Mouse (Mus musculus): Measurements from ENCODE around the gene Atg7. TPM values are rescaled to one million over a fixed set of nuclear protein-coding genes. Genes with fewer than 3 reads are reported as not detected.

The Atg7 gene
- polyA plus RNA-seq, 1 experiment from 2014 or later, result 21.0 TPM

DNA sequence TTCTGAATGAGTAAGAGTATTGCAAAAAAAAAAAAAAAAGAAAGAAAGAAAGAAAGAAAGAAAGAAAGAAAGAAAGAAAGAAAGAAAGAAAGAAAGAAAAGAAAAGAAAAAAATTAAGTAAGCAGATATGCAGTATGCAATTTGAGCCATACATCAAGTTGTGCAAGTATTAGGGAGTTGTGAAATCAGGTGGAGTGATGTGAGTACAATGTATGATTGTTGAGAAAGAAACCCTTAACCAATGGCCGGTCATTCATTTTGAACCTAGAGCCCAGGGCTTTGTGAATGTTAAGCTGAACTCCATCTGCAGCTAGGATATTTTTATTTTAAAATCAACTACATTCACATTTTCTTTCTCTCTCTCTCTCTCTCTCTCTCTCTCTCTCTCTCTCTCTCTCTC is 44.1 kb downstream of the Atg7 start:
- no peak overlapping the region for H3K27ac ChIP-seq (replicated peaks)
- H3K4me3 ChIP-seq (replicated peaks), result no peak overlapping the region
- H3K9me3 ChIP-seq (replicated peaks), result no peaks in the 10 kb centered on the region
- no peak overlapping the region for H3K4me2 ChIP-seq (replicated peaks)
- H3K4me1 ChIP-seq, result no peaks in the 10 kb centered on the region
- WGBS, result 90% methylated on average over 1 of the region's 1 CpGs
- peaks cover 17% of the 10 kb centered on the region; the same call in 1 of the 2 replicates for H3K36me3 ChIP-seq
- H3K27me3 ChIP-seq, result no peaks in the 10 kb centered on the region
- no peak for ATAC-seq (ENCODE audit: insufficient number of reproducible peaks, low FRiP score, low TSS enrichment, low read depth)
- H3K9ac ChIP-seq, result no peak overlapping the region

DNA sequence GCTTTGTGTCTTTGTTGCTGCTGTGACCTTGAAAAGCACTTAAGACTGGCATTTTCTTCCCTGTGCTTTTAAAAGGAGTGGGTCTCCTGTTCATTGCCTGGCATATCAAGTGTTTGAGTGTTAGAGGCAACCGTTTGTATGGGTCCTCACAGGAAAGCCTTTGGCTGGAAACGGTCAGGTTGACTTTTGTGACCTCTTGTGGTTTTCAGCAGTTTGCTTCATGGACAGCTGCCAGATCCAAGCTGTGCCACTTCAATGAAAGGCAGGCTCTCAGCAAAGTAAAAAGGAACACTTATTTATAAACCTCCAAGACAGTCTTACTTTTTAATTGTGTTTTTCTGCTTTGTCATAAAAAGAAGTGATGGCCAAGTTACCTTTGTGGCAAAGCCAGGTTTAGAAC is 47.8 kb downstream of the Atg7 start:
- no peak overlapping the region for H3K27ac ChIP-seq (replicated peaks)
- no peak overlapping the region for H3K9ac ChIP-seq
- no peak for ATAC-seq (ENCODE audit: insufficient number of reproducible peaks, low FRiP score, low TSS enrichment, low read depth)
- no peak overlapping the region for H3K4me3 ChIP-seq (replicated peaks)
- H3K9me3 ChIP-seq (replicated peaks), result no peaks in the 10 kb centered on the region
- WGBS, result 21% methylated on average over 2 of the region's 2 CpGs
- H3K27me3 ChIP-seq, result no peaks in the 10 kb centered on the region
- no peak overlapping the region for H3K4me2 ChIP-seq (replicated peaks)
- peaks cover 14% of the 10 kb centered on the region; the same call in 1 of the 2 replicates for H3K36me3 ChIP-seq
- no peaks in the 10 kb centered on the region for H3K4me1 ChIP-seq

DNA sequence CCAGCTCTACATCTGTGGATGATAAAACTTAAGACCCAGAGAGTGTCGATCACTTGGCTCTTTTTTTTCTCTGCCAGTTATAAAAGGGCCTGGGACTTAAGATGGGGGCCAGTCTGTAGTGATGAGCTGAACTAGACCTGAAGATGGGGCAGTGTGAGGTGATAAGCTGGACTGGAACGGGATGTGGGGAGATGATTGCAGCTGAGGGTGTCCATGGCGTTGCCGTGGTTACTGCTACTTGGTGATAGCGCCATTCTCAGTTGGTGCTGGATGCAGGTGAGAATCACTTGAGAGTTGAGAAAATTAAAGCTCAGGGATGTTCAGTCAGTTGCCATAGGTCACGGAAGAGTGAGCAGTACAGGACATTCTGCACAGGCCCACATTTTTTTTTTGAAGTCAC is 48.6 kb downstream of the Atg7 start:
- H3K27me3 ChIP-seq, result no peaks in the 10 kb centered on the region
- H3K36me3 ChIP-seq, result peaks cover 5% of the 10 kb centered on the region; the same call in 1 of the 2 replicates
- 76% methylated on average over 6 of the region's 6 CpGs for WGBS
- no peaks in the 10 kb centered on the region for H3K4me1 ChIP-seq
- no peak overlapping the region for H3K9ac ChIP-seq
- H3K4me3 ChIP-seq (replicated peaks), result no peak overlapping the region
- H3K4me2 ChIP-seq (replicated peaks), result no peak overlapping the region
- no peak overlapping the region for H3K27ac ChIP-seq (replicated peaks)
- ATAC-seq (ENCODE audit: insufficient number of reproducible peaks, low FRiP score, low TSS enrichment, low read depth), result no peak
- H3K9me3 ChIP-seq (replicated peaks), result no peaks in the 10 kb centered on the region

DNA sequence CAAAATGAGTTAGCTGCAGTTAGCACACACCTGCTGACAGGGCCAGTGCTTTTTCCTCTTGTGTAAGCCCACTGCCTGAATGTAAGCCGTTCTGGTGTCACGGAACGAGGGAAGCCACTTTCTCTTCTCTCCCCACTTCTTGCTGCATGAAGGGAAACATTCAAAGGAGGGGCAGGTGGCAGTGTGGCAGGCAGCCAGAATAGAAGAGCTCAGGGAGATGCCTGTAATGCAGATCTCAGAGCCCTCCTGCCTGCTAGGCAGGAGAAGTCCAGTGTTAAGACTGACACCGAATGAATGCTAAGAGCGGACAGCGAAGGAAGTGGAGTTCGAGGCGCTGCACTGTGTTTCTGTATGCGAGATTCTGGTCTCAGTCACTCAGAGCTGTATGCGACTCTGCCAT is 49.8 kb downstream of the Atg7 start:
- ATAC-seq (ENCODE audit: insufficient number of reproducible peaks, low FRiP score, low TSS enrichment, low read depth), result no peak
- H3K27ac ChIP-seq (replicated peaks), result no peak overlapping the region
- peaks cover 4% of the 10 kb centered on the region; the same call in 1 of the 2 replicates for H3K36me3 ChIP-seq
- WGBS, result 90% methylated on average over 10 of the region's 10 CpGs
- H3K4me1 ChIP-seq, result no peaks in the 10 kb centered on the region
- H3K4me2 ChIP-seq (replicated peaks), result no peak overlapping the region
- no peak overlapping the region for H3K9ac ChIP-seq
- H3K4me3 ChIP-seq (replicated peaks), result no peak overlapping the region
- no peaks in the 10 kb centered on the region for H3K27me3 ChIP-seq
- no peaks in the 10 kb centered on the region for H3K9me3 ChIP-seq (replicated peaks)

DNA sequence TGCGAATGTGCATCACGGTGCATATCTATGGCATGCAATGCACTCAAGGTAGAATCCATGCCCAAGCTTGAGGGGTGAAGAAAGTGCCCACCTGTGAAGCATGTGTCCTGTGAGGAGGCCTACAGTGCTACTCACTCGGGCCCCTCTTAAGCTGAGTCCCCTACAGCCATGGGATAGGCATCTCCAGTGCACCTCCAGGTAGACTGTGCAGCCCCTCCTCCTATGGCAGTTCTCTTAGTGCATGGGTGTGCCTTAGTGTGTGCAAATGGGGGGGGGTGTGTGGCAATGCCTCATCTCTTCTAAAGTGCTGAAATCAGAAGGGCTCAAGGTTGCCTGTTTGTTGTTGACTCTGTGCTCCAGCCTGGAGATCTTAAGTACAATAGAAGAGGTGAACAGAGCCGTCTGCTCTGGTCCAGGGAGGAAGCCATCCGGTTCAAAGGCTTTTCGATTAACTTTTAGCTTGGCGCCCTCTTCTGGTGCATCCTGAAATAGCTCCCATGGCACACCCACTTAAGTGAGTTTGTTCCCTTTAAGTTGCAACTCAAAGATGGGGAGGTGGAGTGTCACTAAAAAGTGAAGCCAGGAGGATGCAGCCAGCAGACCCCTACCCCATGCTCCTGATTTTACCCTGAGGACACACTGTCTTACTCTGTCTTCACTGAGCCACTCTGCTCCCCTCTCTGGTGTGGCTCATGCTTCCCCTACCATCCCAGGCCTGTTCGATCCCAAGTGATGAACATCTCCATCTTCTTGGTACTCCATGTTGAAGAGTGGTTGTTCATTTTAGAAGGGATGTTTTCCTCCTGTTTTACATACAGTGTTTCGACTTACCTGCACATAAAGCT is 55.0 kb downstream of the Atg7 start:
- 43% methylated on average over 9 of the region's 9 CpGs for WGBS
- ATAC-seq (ENCODE audit: insufficient number of reproducible peaks, low FRiP score, low TSS enrichment, low read depth), result peak; percentile 24; the same call in 1 of the 2 replicates

DNA sequence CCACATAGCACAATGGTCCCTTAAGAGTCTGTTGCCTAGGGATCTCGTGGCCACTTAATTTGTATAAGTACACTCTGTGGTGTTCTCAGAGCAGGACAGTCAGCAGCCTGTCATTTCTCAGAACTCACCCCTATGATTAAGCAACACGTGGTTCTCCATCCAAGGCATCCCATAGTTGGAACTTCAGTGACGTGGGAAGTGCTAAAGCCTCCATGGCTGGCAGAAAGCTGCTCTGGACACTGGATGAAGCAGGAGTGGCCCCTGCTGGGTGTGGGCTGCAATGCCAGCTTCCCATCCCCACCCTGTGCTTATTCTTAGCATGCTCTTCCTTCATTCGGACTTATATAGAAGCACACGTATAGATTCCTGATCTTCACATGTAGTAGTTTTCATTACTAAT is 55.7 kb downstream of the Atg7 start:
- Histone ChIP-seq H3K4me3 (replicated peaks) (no peak overlapping the region), H3K27ac (replicated peaks) (no peak overlapping the region), H3K9ac (no peak overlapping the region), H3K36me3 (no peaks in the 10 kb centered on the region), H3K4me1 (no peaks in the 10 kb centered on the region), H3K27me3 (no peaks in the 10 kb centered on the region), H3K9me3 (replicated peaks) (no peaks in the 10 kb centered on the region), H3K4me2 (replicated peaks) (no peak overlapping the region)
- ATAC-seq (ENCODE audit: insufficient number of reproducible peaks, low FRiP score, low TSS enrichment, low read depth), result peak; percentile 29; the same call in 1 of the 2 replicates
- 60% methylated on average over 5 of the region's 5 CpGs for WGBS

More for the DNA sequence above, 55.0 kb downstream of the Atg7 start:
- H3K4me3 ChIP-seq (replicated peaks), result no peak overlapping the region
- no peak overlapping the region for H3K4me2 ChIP-seq (replicated peaks)
- no peak overlapping the region for H3K9ac ChIP-seq
- no peaks in the 10 kb centered on the region for H3K27me3 ChIP-seq
- H3K4me1 ChIP-seq, result no peaks in the 10 kb centered on the region
- H3K36me3 ChIP-seq, result no peaks in the 10 kb centered on the region
- H3K9me3 ChIP-seq (replicated peaks), result no peaks in the 10 kb centered on the region
- H3K27ac ChIP-seq (replicated peaks), result no peak overlapping the region

DNA sequence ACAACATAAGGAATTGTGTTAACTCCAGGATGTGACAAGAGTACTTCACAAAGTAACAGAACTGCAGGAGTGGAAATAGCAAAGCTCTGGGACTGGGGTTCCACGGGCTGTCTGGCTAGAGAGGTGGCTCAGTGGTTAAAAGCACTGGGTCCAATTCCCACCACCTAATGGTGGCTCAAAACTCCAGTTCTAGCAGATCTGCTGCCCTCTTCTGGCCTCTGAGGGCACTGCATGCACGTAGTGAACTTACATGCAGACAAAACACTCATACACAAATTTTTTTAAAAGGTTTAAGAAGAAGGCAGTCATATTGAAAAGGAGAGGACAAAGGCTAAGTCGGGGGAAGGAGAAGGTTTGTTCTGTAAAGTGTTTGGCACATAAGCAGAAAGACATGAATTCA is 57.8 kb downstream of the Atg7 start:
- Histone ChIP-seq H3K9ac (no peak overlapping the region), H3K36me3 (no peaks in the 10 kb centered on the region), H3K4me2 (replicated peaks) (no peak overlapping the region), H3K4me1 (no peaks in the 10 kb centered on the region), H3K27ac (replicated peaks) (no peak overlapping the region), H3K27me3 (no peaks in the 10 kb centered on the region), H3K4me3 (replicated peaks) (no peak overlapping the region), H3K9me3 (replicated peaks) (no peaks in the 10 kb centered on the region)
- 79% methylated on average over 3 of the region's 3 CpGs for WGBS
- no peak for ATAC-seq (ENCODE audit: insufficient number of reproducible peaks, low FRiP score, low TSS enrichment, low read depth)

DNA sequence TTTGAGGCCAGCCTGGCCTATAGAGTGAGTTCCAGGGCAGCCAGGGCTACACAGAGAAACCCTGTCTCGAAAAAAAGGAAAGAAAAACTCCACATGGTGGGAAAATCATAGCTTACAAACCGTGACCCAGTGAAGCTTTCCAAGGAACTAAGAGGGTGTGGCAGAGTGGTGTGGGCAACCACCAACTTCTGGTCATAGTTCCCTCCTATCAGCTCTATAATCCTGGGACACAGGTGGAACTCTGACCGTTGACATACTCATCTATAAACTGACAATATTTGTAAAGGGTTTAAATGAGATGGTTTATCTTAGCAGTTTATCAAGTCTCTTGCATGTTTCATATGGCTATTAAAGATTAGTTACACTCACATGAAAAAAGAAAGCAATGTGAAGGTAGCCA is 64.1 kb downstream of the Atg7 start:
- Histone ChIP-seq H3K36me3 (peaks cover 8% of the 10 kb centered on the region; the same call in 1 of the 2 replicates), H3K9me3 (replicated peaks) (no peaks in the 10 kb centered on the region), H3K27me3 (no peaks in the 10 kb centered on the region), H3K4me1 (no peaks in the 10 kb centered on the region), H3K9ac (no peak overlapping the region), H3K27ac (replicated peaks) (no peak overlapping the region), H3K4me3 (replicated peaks) (no peak overlapping the region), H3K4me2 (replicated peaks) (no peak overlapping the region)
- 80% methylated on average over 3 of the region's 3 CpGs for WGBS
- ATAC-seq (ENCODE audit: insufficient number of reproducible peaks, low FRiP score, low TSS enrichment, low read depth), result no peak

DNA sequence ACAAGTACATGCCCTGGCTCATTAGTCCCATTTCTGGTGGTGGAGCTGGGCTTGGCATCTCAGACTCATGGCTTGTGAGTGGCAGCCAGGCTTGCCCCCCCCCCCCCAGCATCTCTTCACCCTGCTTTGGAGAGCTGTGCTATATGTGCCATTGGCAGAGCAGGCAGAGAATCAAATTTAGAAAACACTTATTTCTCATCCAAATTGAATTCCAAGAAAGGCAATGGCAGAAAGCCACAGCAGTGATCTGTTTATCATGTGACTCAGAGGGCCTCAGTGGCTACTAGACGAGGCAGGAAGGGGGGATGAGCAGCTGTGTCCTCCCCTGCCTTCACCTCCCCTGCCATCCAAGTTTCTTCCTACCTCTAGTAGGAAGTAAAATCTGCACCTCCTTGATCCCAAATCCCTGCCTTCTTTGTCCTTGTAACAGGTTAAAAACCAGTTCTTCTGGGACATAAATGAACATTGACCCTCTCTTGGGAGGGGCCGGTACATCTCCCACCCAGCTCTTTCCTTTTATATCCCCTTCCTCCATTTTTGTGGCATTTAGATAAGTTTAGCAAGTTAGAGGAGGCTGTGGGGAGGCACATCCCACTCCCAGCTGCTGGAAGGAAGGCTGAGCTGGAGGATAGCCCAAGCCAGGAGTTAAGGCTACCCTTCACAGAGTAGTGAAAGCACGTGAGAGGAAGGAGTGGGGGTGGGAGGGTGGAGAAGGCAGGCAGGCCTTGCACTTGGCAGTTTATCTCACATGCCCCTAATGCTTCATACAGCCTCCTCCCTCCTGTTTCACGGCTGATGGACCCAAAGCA is 69.5 kb downstream of the Atg7 start:
- Histone ChIP-seq H3K27me3 (no peaks in the 10 kb centered on the region), H3K9ac (no peak overlapping the region), H3K9me3 (replicated peaks) (no peaks in the 10 kb centered on the region), H3K27ac (replicated peaks) (no peak overlapping the region), H3K4me3 (replicated peaks) (no peak overlapping the region), H3K4me1 (peaks cover 14% of the 10 kb centered on the region), H3K36me3 (peaks cover 14% of the 10 kb centered on the region; the same call in 1 of the 2 replicates), H3K4me2 (replicated peaks) (no peak overlapping the region)
- 65% methylated on average over 4 of the region's 4 CpGs for WGBS
- ATAC-seq (ENCODE audit: insufficient number of reproducible peaks, low FRiP score, low TSS enrichment, low read depth), result no peak

DNA sequence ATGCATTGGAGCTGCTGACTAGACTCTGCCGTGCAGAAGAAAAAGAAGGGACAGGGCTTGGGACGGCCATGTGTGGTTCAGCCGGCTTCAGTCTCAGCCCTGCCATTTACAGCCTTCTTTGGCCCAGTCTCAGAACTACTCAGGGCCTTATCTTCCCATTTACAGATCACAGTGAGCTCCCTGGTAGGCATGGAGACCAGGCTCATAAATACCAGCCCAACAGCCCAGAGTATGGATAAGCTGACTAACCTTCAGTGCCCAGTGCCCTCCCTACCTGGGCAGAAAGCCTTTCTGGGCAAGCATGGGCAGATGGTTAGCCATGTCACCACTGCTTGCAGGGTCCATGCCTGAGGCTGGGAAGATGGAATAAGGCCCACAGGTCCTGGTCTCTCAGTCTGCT is 70.6 kb downstream of the Atg7 start:
- Histone ChIP-seq H3K27ac (replicated peaks) (no peak overlapping the region), H3K4me2 (replicated peaks) (no peak overlapping the region), H3K9me3 (replicated peaks) (no peaks in the 10 kb centered on the region), H3K36me3 (peaks cover 12% of the 10 kb centered on the region; the same call in 1 of the 2 replicates), H3K4me1 (peaks cover 14% of the 10 kb centered on the region), H3K4me3 (replicated peaks) (no peak overlapping the region), H3K27me3 (no peaks in the 10 kb centered on the region), H3K9ac (no peak overlapping the region)
- 78% methylated on average over 3 of the region's 3 CpGs for WGBS
- no peak for ATAC-seq (ENCODE audit: insufficient number of reproducible peaks, low FRiP score, low TSS enrichment, low read depth)

DNA sequence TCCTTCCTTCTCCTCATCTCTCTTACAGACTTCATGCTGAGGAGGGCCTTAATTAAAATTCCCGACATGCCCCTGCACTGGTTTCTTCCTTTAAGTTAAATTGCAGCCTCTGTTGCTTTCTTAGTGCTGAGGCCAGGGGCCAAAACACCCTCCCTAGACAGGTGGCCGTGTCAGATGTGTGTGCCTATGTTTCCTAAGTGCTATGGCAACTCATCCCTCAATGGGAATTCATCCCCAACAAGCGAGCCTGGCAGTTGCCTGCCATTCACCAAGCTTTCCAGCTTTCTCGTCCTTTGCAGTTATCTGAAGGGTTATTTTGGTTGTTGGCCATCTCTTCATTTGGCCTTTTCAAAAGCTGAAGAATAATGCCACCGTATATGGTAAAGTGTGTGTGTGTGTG is 71.8 kb downstream of the Atg7 start:
- H3K4me3 ChIP-seq (replicated peaks), result no peak overlapping the region
- H3K9me3 ChIP-seq (replicated peaks), result no peaks in the 10 kb centered on the region
- H3K27me3 ChIP-seq, result no peaks in the 10 kb centered on the region
- H3K27ac ChIP-seq (replicated peaks), result 0 out of 2 replicates have a peak overlapping the region, but pooled peaks have one; percentile 7
- WGBS, result 47% methylated on average over 5 of the region's 5 CpGs
- H3K4me2 ChIP-seq (replicated peaks), result no peak overlapping the region
- ATAC-seq (ENCODE audit: insufficient number of reproducible peaks, low FRiP score, low TSS enrichment, low read depth), result no peak
- H3K36me3 ChIP-seq, result 0 out of 2 replicates have a peak, but pooled peaks cover 6% of the 10 kb centered on the region
- H3K4me1 ChIP-seq, result peaks cover 14% of the 10 kb centered on the region
- H3K9ac ChIP-seq, result no peak overlapping the region
